Comparison of ENCODE assay signal across 23 mouse cellular contexts in the genomic region with DNA sequence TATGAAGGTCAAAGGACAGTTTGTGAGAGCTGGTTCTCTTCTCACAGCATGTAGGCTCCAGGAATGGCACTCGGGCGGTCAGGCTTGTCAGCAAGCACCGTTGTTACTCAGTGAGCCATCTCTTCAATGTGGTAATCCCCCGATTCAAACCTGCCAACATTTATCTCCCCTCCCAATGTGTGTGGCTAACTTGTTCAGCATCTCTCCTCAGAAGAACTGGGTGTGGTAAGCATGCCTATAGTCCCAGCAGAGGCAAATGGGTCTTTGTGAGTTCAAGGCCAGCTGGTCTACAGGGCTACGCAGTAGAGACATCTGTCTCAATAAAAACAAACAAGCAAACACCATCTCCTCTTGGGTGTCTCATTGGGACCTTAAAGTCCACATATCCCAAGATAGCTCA.
"Had no signal": no experiment of that assay in that cellular context is flagged by ENCODE, and none has a peak within 500 bp of the region (broad histone marks: within the 10 kb centered on the region; RNA-seq: fewer than 3 reads in every experiment).

No protein-coding gene starts in this region.

- H3K36me3 ChIP-seq: heart, embryonic 13.5 days; heart, embryonic 15.5 days; hindbrain, embryonic 13.5 days; hindbrain, embryonic 15.5 days; kidney, embryonic 15.5 days; limb, embryonic 10.5 days; limb, embryonic 12.5 days had no signal

- H3K4me3 ChIP-seq: heart, adult 2 months; heart, embryonic 13.5 days; heart, embryonic 15.5 days; hindbrain, embryonic 13.5 days; hindbrain, embryonic 15.5 days; kidney, embryonic 15.5 days; layer of hippocampus, adult 2 months; left cerebral cortex, adult 2 months; limb, embryonic 10.5 days; limb, embryonic 12.5 days had no signal

- DNase-seq: gastrocnemius, postnatal 14 days; gastrocnemius, postnatal 36 days; heart, adult 11 months; heart, adult 2 months; heart, postnatal 14 days; heart, postnatal 36 days; kidney, adult 11 months; kidney, adult 2 months; kidney, adult 9 months; kidney, postnatal 14 days; kidney, postnatal 36 days; liver had no signal

- H3K4me1 ChIP-seq: heart, embryonic 13.5 days; heart, embryonic 15.5 days; hindbrain, embryonic 13.5 days; hindbrain, embryonic 15.5 days; kidney, embryonic 15.5 days; limb, embryonic 10.5 days; limb, embryonic 12.5 days had no signal

- H3K27ac ChIP-seq: heart, adult 2 months; heart, embryonic 13.5 days; heart, embryonic 15.5 days; hindbrain, embryonic 13.5 days; hindbrain, embryonic 15.5 days; hindbrain, postnatal 0 days; kidney, embryonic 15.5 days; kidney, postnatal 0 days; layer of hippocampus, adult 2 months; left cerebral cortex, adult 2 months; limb, embryonic 10.5 days; limb, embryonic 12.5 days had no signal

- H3K27me3 ChIP-seq: heart, embryonic 13.5 days; heart, embryonic 15.5 days; hindbrain, embryonic 13.5 days; hindbrain, embryonic 15.5 days; kidney, embryonic 15.5 days; limb, embryonic 12.5 days had no signal
